ENCODE assay signal across 14 mouse cellular contexts in genomic region chr11:28908908-28909545, GRCm38 (mm10). TPM values are rescaled to one million over a fixed set of nuclear protein-coding genes. Genes with fewer than 3 reads are reported as not detected.
DNase-seq lines count a peak whose midpoint lies in the region; ATAC-seq and TF ChIP-seq lines count a peak whose summit lies in the region.
"Had no signal": no experiment of that assay in that cellular context is flagged by ENCODE, and none has a peak within 500 bp of the region (broad histone marks: within the 10 kb centered on the region; RNA-seq: fewer than 3 reads in every experiment).

No protein-coding gene starts in this region.

- peak; percentile 29 for DNase-seq in kidney, adult 2 months
- DNase-seq in 3134 (ENCODE audit: extremely low read depth, insufficient read length, low spot score): peak; percentile 17
- peak; percentile 67 for DNase-seq in Muller cell, postnatal 12 days (ENCODE audit: inconsistent ontology term)
- peak; percentile 60 for DNase-seq in gonadal fat pad, adult 2 months (ENCODE audit: low read depth)
- DNase-seq in frontal cortex, postnatal 14 days (ENCODE audit: low spot score in 2 of 2): no peak
- DNase-seq in thymus, adult 18-20 months: no peak
- DNase-seq: forebrain, postnatal 0 days; kidney, adult 8-10 months; layer of hippocampus, adult 9-11 months had no signal

- no peak for ATAC-seq in kidney, embryonic 14.5 days (ENCODE audit: low FRiP score, low TSS enrichment)
- no peak for ATAC-seq in midbrain, embryonic 13.5 days
- ATAC-seq: activated CD4-positive, CD25-positive, alpha-beta regulatory T cell, adult 4 months; forebrain, postnatal 0 days had no signal

- H3K36me3 ChIP-seq in kidney, adult 2 months (ENCODE audit: control insufficient read depth, insufficient read depth, low read length): no peaks in the 10 kb centered on the region
- H3K36me3 ChIP-seq in kidney, embryonic 14.5 days (ENCODE audit: control insufficient read depth, insufficient read depth, low read length): no peaks in the 10 kb centered on the region
- no peaks in the 10 kb centered on the region for H3K36me3 ChIP-seq in midbrain, embryonic 13.5 days
- H3K36me3 ChIP-seq: hindbrain, embryonic 10.5 days; limb, embryonic 12.5 days had no signal

- WGBS in kidney, adult 2 months: 39% methylated on average over 3 of the region's 3 CpGs
- 47% methylated on average over 3 of the region's 3 CpGs for WGBS in kidney, embryonic 14.5 days
- WGBS in midbrain, embryonic 13.5 days: 57% methylated on average over 3 of the region's 3 CpGs

- no peak for TF ChIP-seq POLR2A in kidney, adult 2 months (IDR thresholded peaks at IDR 0.05; ENCODE audit: low read depth, low read length)

- H3K27me3 ChIP-seq in kidney, adult 2 months (replicated peaks; ENCODE audit: control insufficient read depth, insufficient read depth, low read length): no peaks in the 10 kb centered on the region
- H3K27me3 ChIP-seq in kidney, embryonic 14.5 days (ENCODE audit: control insufficient read depth, insufficient read depth, low read length): no peaks in the 10 kb centered on the region
- no peaks in the 10 kb centered on the region for H3K27me3 ChIP-seq in midbrain, embryonic 13.5 days
- H3K27me3 ChIP-seq: limb, embryonic 12.5 days had no signal

- no peak overlapping the region for H3K4me3 ChIP-seq in kidney, adult 2 months (ENCODE audit: insufficient read depth, low read depth, low read length)
- H3K4me3 ChIP-seq in kidney, embryonic 14.5 days (ENCODE audit: low read length): no peak overlapping the region
- H3K4me3 ChIP-seq in midbrain, embryonic 13.5 days (replicated peaks): no peak overlapping the region
- H3K4me3 ChIP-seq: hindbrain, embryonic 10.5 days; limb, embryonic 12.5 days had no signal

- H3K4me2 ChIP-seq in kidney, embryonic 14.5 days (replicated peaks; ENCODE audit: low read depth, low read length): no peak overlapping the region
- no peak overlapping the region for H3K4me2 ChIP-seq in midbrain, embryonic 13.5 days (replicated peaks)
- H3K4me2 ChIP-seq: limb, embryonic 12.5 days had no signal

- no peak for TF ChIP-seq CTCF in kidney, adult 2 months (conservative IDR thresholded peaks at IDR 0.05; ENCODE audit: insufficient read depth, insufficient read length, low read depth, low read length)

- H3K4me1 ChIP-seq in kidney, adult 2 months (ENCODE audit: control insufficient read depth, insufficient read depth, low read length): peaks cover 5% of the 10 kb centered on the region; the same call in 1 of the 2 replicates
- no peaks in the 10 kb centered on the region for H3K4me1 ChIP-seq in kidney, embryonic 14.5 days (ENCODE audit: control insufficient read depth, insufficient read depth, low read length)
- H3K4me1 ChIP-seq in midbrain, embryonic 13.5 days (replicated peaks): 0 out of 2 replicates have a peak, but pooled peaks cover 3% of the 10 kb centered on the region
- H3K4me1 ChIP-seq: hindbrain, embryonic 10.5 days; limb, embryonic 12.5 days had no signal

- H3K9me3 ChIP-seq in kidney, embryonic 14.5 days (ENCODE audit: control insufficient read depth, low read length): no peaks in the 10 kb centered on the region
- H3K9me3 ChIP-seq in midbrain, embryonic 13.5 days: no peaks in the 10 kb centered on the region
- H3K9me3 ChIP-seq: hindbrain, embryonic 10.5 days; limb, embryonic 12.5 days had no signal

- H3K27ac ChIP-seq in kidney, adult 2 months (ENCODE audit: insufficient read depth, low read depth, low read length): no peak overlapping the region; the same call in 1 of the 2 replicates
- no peak overlapping the region for H3K27ac ChIP-seq in kidney, embryonic 14.5 days (ENCODE audit: low read depth, low read length)
- no peak overlapping the region for H3K27ac ChIP-seq in midbrain, embryonic 13.5 days
- H3K27ac ChIP-seq: hindbrain, embryonic 10.5 days; limb, embryonic 12.5 days had no signal

- H3K9ac ChIP-seq in kidney, embryonic 14.5 days (ENCODE audit: low read depth, low read length): no peak overlapping the region
- H3K9ac ChIP-seq in midbrain, embryonic 13.5 days (replicated peaks): no peak overlapping the region
- H3K9ac ChIP-seq: forebrain, postnatal 0 days; limb, embryonic 12.5 days had no signal

RNA-seq across cellular contexts. Expression of gene Efemp1, which starts 56.0 kb away (rescaled TPM):
- 28.8 and 31.8 TPM in 2 replicates for polyA plus RNA-seq in kidney, adult 2 months (2012; rRNA removed)
- 11.5 and 12.8 TPM in 2 replicates for polyA plus RNA-seq in kidney, embryonic 14.5 days (2014; fragmentation: Nextera tagmentation; extraction: Ambion mirVana)
- polyA plus RNA-seq in gonadal fat pad, adult 2 months (2012; rRNA removed): 93.8 and 97.5 TPM in 2 replicates
- polyA plus RNA-seq in midbrain, embryonic 13.5 days (2015; fragmentation: Nextera tagmentation; extraction: Ambion mirVana): 2.8 and 2.9 TPM in 2 replicates
- polyA plus RNA-seq: activated CD4-positive, CD25-positive, alpha-beta regulatory T cell, adult 4 months had no signal

Comparison
In these comparisons a context has a peak if more than half of its experiments do, and no peak if none do; other contexts are left out.
1. DNase-seq: peak in kidney, adult 2 months (single experiment), 3134 (single experiment), Muller cell, postnatal 12 days (single experiment) and gonadal fat pad, adult 2 months (single experiment); none in frontal cortex, postnatal 14 days (0 of 2) and thymus, adult 18-20 months (0 of 2).